Mouse (Mus musculus): Measurements from ENCODE around the gene Isca1. TPM values are rescaled to one million over a fixed set of nuclear protein-coding genes. Genes with fewer than 3 reads are reported as not detected.
"Not testable (repeated sequence)": the region's sequence is repeated elsewhere in the genome, so short reads cannot be mapped to it uniquely, and the experiment has no call there.

Gene Isca1
- polyA plus RNA-seq, 1 experiment from 2014 or later, result 135 TPM

DNA sequence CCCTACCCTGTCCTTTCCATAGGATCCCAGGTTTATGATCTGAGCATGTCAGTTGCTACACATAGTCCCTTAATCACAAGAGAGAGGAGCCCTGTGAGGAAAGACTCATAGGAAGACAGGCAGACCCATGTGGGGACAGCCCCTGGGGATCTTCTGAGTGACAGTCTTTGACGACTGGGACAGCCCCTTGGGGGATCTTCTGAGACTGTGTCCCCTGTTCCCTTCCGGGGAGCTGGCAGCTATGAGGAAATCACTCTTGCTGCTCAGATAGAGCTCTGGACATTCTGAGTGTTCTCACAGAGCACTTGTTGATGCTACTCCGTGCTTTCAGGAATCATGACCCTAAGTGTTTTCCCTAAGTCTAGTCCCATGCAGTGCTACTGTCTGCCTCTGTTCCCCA, 55.9 kb downstream of the Isca1 start:
- Histone ChIP-seq H3K4me3 (ENCODE audit: low read depth, low read length) (no peak overlapping the region), H3K9me3 (ENCODE audit: low read length) (no peaks in the 10 kb centered on the region), H3K27me3 (ENCODE audit: insufficient read depth, low read length) (0 out of 2 replicates have a peak, but pooled peaks cover 3% of the 10 kb centered on the region), H3K4me1 (ENCODE audit: insufficient read depth) (no peaks in the 10 kb centered on the region), H3K27ac (ENCODE audit: low read depth) (no peak overlapping the region), H3K9ac (replicated peaks) (no peak overlapping the region), H3K4me2 (ENCODE audit: low read depth, low read length) (no peak overlapping the region), H3K36me3 (replicated peaks; ENCODE audit: insufficient read depth, low read length) (no peaks in the 10 kb centered on the region)
- DNase-seq, result no peak
- TF ChIP-seq CTCF (IDR thresholded peaks at IDR 0.05; ENCODE audit: low read depth), result no peak
- TF ChIP-seq EP300 (IDR thresholded peaks at IDR 0.05; ENCODE audit: low read depth), result no peak
- WGBS (ENCODE audit: insufficient replicate concordance), result 38% methylated on average over 3 of the region's 3 CpGs
- ATAC-seq, result no peak

DNA sequence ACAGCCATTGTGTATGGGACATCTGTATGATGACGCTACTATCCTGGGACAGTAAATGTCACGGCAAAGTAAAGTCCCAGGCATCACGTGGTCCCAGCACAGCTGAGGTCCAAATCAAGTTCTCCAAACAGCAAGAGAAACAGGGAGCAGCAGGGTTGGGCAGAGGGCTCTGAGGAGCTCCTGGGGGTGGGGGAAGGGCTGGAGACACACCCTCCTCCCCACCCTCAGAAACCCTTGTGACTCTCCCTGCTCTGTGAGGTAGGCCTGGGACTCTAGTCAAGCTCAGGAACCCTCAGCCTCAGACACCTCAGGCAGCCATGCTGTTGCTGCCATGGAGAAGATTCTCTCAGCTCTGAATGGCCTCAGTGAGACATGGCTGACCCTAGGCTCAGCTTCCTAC, 57.6 kb downstream of the Isca1 start, which contains the start of gene Spata31d1b:
Spata31d1b (plus strand) TSS at position 301 of the 400 bp plus-strand sequence.
- not testable (repeated sequence) for ATAC-seq

DNA sequence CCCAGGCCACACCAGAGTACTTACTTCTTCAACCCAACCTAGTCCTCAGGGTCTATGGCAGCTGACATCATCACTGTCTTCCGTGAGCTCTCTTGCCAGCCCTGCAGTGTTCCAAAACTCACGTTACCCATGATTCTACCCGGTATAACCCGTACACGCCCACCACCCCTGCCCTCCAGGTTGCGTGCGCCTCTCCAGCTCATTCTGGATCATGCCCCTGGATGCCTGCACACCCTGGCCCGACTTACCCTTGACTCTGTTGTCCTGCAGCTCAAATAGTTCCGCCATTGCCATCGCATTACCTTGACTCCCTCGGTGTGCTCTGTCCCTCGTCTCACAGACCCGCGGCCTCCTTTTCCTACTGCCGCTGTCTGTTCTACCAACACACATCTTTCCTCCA, 59.4 kb downstream of the Isca1 start, which contains the start of gene Spata31d1a:
Spata31d1a (minus strand) TSS at position 101 of the 400 bp plus-strand sequence.
- no peak within 1 kb of the TSS for H3K4me3 ChIP-seq (ENCODE audit: low read depth, low read length)
- ATAC-seq (no peak), DNase-seq (no peak)
- no peak within 1 kb of the TSS for H3K9ac ChIP-seq (replicated peaks)
- H3K27me3 ChIP-seq (ENCODE audit: insufficient read depth, low read length), result 0 out of 2 replicates have a peak, but pooled peaks cover 3% of the 10 kb centered on the region
- H3K4me2 ChIP-seq (ENCODE audit: low read depth, low read length), result no peak within 1 kb of the TSS
- WGBS (ENCODE audit: insufficient replicate concordance), result 80% methylated on average over 15 of the region's 15 CpGs
- no peaks in the 10 kb centered on the region for H3K9me3 ChIP-seq (ENCODE audit: low read length)
- no peak within 1 kb of the TSS for H3K27ac ChIP-seq (ENCODE audit: low read depth)
- H3K36me3 ChIP-seq (replicated peaks; ENCODE audit: insufficient read depth, low read length), result no peaks in the 10 kb centered on the region
- 0 out of 2 replicates have a peak, but pooled peaks cover 2% of the 10 kb centered on the region for H3K4me1 ChIP-seq (ENCODE audit: insufficient read depth)
- no peak for TF ChIP-seq CTCF (IDR thresholded peaks at IDR 0.05; ENCODE audit: low read depth)
- TF ChIP-seq EP300 (IDR thresholded peaks at IDR 0.05; ENCODE audit: low read depth), result no peak

More for the DNA sequence above, 57.6 kb downstream of the Isca1 start, which contains the start of gene Spata31d1b:
- WGBS (ENCODE audit: insufficient replicate concordance), result 76% methylated on average over 3 of the region's 3 CpGs
- not testable (repeated sequence) for H3K27ac ChIP-seq (ENCODE audit: low read depth); DNase-seq; H3K27me3 ChIP-seq (ENCODE audit: insufficient read depth, low read length); H3K9me3 ChIP-seq (ENCODE audit: low read length); H3K36me3 ChIP-seq (replicated peaks; ENCODE audit: insufficient read depth, low read length); H3K4me3 ChIP-seq (ENCODE audit: low read depth, low read length); H3K9ac ChIP-seq (replicated peaks); H3K4me1 ChIP-seq (ENCODE audit: insufficient read depth); H3K4me2 ChIP-seq (ENCODE audit: low read depth, low read length)

Other genes with a start within 250 kb of the Isca1 start
- 5.4 and 6.4 TPM in 2 replicates for gene Agtpbp1, start 184.6 kb downstream of the Isca1 start, polyA plus RNA-seq (2015; fragmentation: Nextera tagmentation; extraction: Ambion mirVana)
- gene Naa35, start 184.6 kb downstream of the Isca1 start, polyA plus RNA-seq (2015; fragmentation: Nextera tagmentation; extraction: Ambion mirVana), result 22.9 and 32.5 TPM in 2 replicates
- gene Golm1, start 94.0 kb downstream of the Isca1 start, polyA plus RNA-seq (2015; fragmentation: Nextera tagmentation; extraction: Ambion mirVana), result 10.3 and 13.0 TPM in 2 replicates
- gene 4921517D22Rik, start 75.7 kb downstream of the Isca1 start, polyA plus RNA-seq (2015; fragmentation: Nextera tagmentation; extraction: Ambion mirVana), result not detected in 2 replicates
- gene Spata31d1a, start 59.5 kb downstream of the Isca1 start, polyA plus RNA-seq (2015; fragmentation: Nextera tagmentation; extraction: Ambion mirVana), result 0.02 and 0.15 TPM in 2 replicates
- gene Spata31d1b, start 57.5 kb downstream of the Isca1 start, polyA plus RNA-seq (2015; fragmentation: Nextera tagmentation; extraction: Ambion mirVana), result not detected in 2 replicates
- gene Spata31d1d, start 38.1 kb downstream of the Isca1 start, polyA plus RNA-seq (2015; fragmentation: Nextera tagmentation; extraction: Ambion mirVana), result not detected in 2 replicates
- gene 1700014D04Rik, start 23.1 kb downstream of the Isca1 start, polyA plus RNA-seq (2015; fragmentation: Nextera tagmentation; extraction: Ambion mirVana), result not detected in 2 replicates
- gene Gm49354, start 12.4 kb upstream of the Isca1 start, polyA plus RNA-seq (2015; fragmentation: Nextera tagmentation; extraction: Ambion mirVana), result not detected in 2 replicates
- gene Tut7, start 53.3 kb upstream of the Isca1 start, polyA plus RNA-seq (2015; fragmentation: Nextera tagmentation; extraction: Ambion mirVana), result 33.8 and 37.6 TPM in 2 replicates

All from liver, postnatal 0 days (tissue).